15 mouse cellular contexts compared by ENCODE assay signal in the genomic region with DNA sequence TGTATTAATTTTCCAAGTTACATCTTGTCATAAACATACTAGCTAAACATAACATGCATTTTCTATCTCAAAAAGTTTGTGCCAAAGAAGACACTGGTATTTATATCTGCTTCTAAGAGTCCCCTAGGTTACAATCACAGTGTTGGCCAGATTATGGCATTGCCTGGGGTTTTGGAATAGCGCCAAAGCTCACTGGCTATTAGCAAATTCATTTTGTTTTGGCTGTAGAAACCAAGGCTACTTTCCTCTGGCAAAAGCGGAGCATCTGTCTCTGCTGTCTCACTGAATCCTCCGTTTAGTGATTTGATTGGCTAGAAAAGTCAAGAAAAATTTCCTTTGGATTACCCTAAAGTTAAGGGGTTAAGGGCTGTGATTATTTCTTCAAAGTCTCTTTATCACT.
DNase-seq lines count a peak whose midpoint lies in the region; ATAC-seq and TF ChIP-seq lines count a peak whose summit lies in the region.
"Had no signal": no experiment of that assay in that cellular context is flagged by ENCODE, and none has a peak within 500 bp of the region (broad histone marks: within the 10 kb centered on the region; RNA-seq: fewer than 3 reads in every experiment).

No protein-coding gene starts in this region.

- H3K4me2 ChIP-seq in heart, embryonic 12.5 days: no peak overlapping the region
- H3K4me2 ChIP-seq in midbrain, postnatal 0 days (ENCODE audit: low read depth, low read length, poor library complexity, severe bottlenecking): no peak overlapping the region
- H3K4me2 ChIP-seq: hindbrain, embryonic 12.5 days; neural tube, embryonic 15.5 days had no signal

- H3K4me3 ChIP-seq in heart, embryonic 12.5 days: no peak overlapping the region
- no peak overlapping the region for H3K4me3 ChIP-seq in midbrain, postnatal 0 days (ENCODE audit: low read depth, low read length)
- no peak overlapping the region for H3K4me3 ChIP-seq in midbrain, embryonic 10.5 days
- H3K4me3 ChIP-seq in thymus, adult 2 months (ENCODE audit: control insufficient read depth, insufficient read depth, low read length): no peak overlapping the region
- H3K4me3 ChIP-seq: erythroblast, embryonic 14.5 days; hindbrain, embryonic 12.5 days; limb, embryonic 10.5 days; neural tube, embryonic 15.5 days had no signal

- peaks cover 3% of the 10 kb centered on the region; the same call in 1 of the 2 replicates for H3K4me1 ChIP-seq in heart, embryonic 12.5 days (replicated peaks)
- no peaks in the 10 kb centered on the region for H3K4me1 ChIP-seq in midbrain, postnatal 0 days (ENCODE audit: insufficient read depth, low read length)
- H3K4me1 ChIP-seq in midbrain, embryonic 10.5 days: no peaks in the 10 kb centered on the region
- H3K4me1 ChIP-seq in thymus, adult 2 months (replicated peaks; ENCODE audit: control insufficient read depth, insufficient read depth, low read length): no peaks in the 10 kb centered on the region
- H3K4me1 ChIP-seq: hindbrain, embryonic 12.5 days; limb, embryonic 10.5 days; neural tube, embryonic 15.5 days had no signal

- no peak for TF ChIP-seq POLR2A in thymus, adult 2 months (IDR thresholded peaks at IDR 0.05; ENCODE audit: control insufficient read depth, extremely low read depth, insufficient read depth, low read length, poor library complexity)

- no peaks in the 10 kb centered on the region for H3K27me3 ChIP-seq in heart, embryonic 12.5 days (replicated peaks)
- H3K27me3 ChIP-seq in midbrain, postnatal 0 days (ENCODE audit: insufficient read depth, low read length): no peaks in the 10 kb centered on the region
- H3K27me3 ChIP-seq in midbrain, embryonic 10.5 days (ENCODE audit: low read depth, poor library complexity, severe bottlenecking): no peaks in the 10 kb centered on the region
- no peaks in the 10 kb centered on the region for H3K27me3 ChIP-seq in thymus, adult 2 months (ENCODE audit: control insufficient read depth, insufficient read depth, low read length)
- H3K27me3 ChIP-seq: hindbrain, embryonic 12.5 days; neural tube, embryonic 15.5 days; Patski had no signal

- DNase-seq in heart, adult 9 months (ENCODE audit: low spot score in 2 of 2): peak; percentile 1
- DNase-seq in midbrain, postnatal 0 days (ENCODE audit: low spot score): peak; percentile 79
- DNase-seq in midbrain, embryonic 10.5 days (ENCODE audit: low spot score): no peak
- peak; percentile 57 for DNase-seq in adrenal gland, postnatal 14 days
- DNase-seq in heart, postnatal 4 days: peak; percentile 50
- DNase-seq in thymus, adult 2 months: no peak
- DNase-seq: cerebellum, adult 11 months had no signal

- H3K9me3 ChIP-seq in heart, embryonic 12.5 days (replicated peaks): no peaks in the 10 kb centered on the region
- no peaks in the 10 kb centered on the region for H3K9me3 ChIP-seq in midbrain, postnatal 0 days (ENCODE audit: low read length)
- no peaks in the 10 kb centered on the region for H3K9me3 ChIP-seq in midbrain, embryonic 10.5 days (replicated peaks)
- H3K9me3 ChIP-seq: hindbrain, embryonic 12.5 days; limb, embryonic 10.5 days; neural tube, embryonic 15.5 days had no signal

- H3K27ac ChIP-seq in heart, embryonic 12.5 days (ENCODE audit: poor library complexity, severe bottlenecking): no peak overlapping the region
- no peak overlapping the region for H3K27ac ChIP-seq in midbrain, postnatal 0 days (ENCODE audit: low read depth, low read length)
- H3K27ac ChIP-seq in midbrain, embryonic 10.5 days (replicated peaks): no peak overlapping the region
- H3K27ac ChIP-seq in thymus, adult 2 months (ENCODE audit: control insufficient read depth, insufficient read depth, low read length): no peak overlapping the region
- H3K27ac ChIP-seq: hindbrain, embryonic 12.5 days; limb, embryonic 10.5 days; liver, embryonic 14.5 days; neural tube, embryonic 15.5 days had no signal

- ATAC-seq in heart, embryonic 12.5 days (ENCODE audit: insufficient number of reproducible peaks, low FRiP score): no peak
- ATAC-seq in midbrain, postnatal 0 days (ENCODE audit: low FRiP score): no peak
- ATAC-seq: intestine, postnatal 0 days; Patski had no signal

- 71% methylated on average over 3 of the region's 3 CpGs for WGBS in heart, embryonic 12.5 days
- 51% methylated on average over 3 of the region's 3 CpGs for WGBS in midbrain, postnatal 0 days
- whole genome bisulfite sequencing in midbrain, embryonic 10.5 days: 76% methylated on average over 3 of the region's 3 CpGs
- WGBS in thymus, adult 2 months: 79% methylated on average over 3 of the region's 3 CpGs

- no peaks in the 10 kb centered on the region for H3K36me3 ChIP-seq in heart, embryonic 12.5 days
- no peaks in the 10 kb centered on the region for H3K36me3 ChIP-seq in midbrain, postnatal 0 days (ENCODE audit: insufficient read depth, low read length)
- H3K36me3 ChIP-seq in midbrain, embryonic 10.5 days: no peaks in the 10 kb centered on the region
- no peaks in the 10 kb centered on the region for H3K36me3 ChIP-seq in thymus, adult 2 months (ENCODE audit: control insufficient read depth, insufficient read depth, low read length)
- H3K36me3 ChIP-seq: hindbrain, embryonic 12.5 days; limb, embryonic 10.5 days; neural tube, embryonic 15.5 days had no signal

- H3K9ac ChIP-seq in heart, embryonic 12.5 days: no peak overlapping the region
- H3K9ac ChIP-seq in midbrain, postnatal 0 days (replicated peaks; ENCODE audit: low read length, poor library complexity, severe bottlenecking): no peak overlapping the region
- H3K9ac ChIP-seq: hindbrain, embryonic 12.5 days; liver, embryonic 14.5 days; neural tube, embryonic 15.5 days had no signal

- TF ChIP-seq CTCF in midbrain, postnatal 0 days (IDR thresholded peaks at IDR 0.05): no peak
- TF ChIP-seq CTCF in thymus, adult 2 months (IDR thresholded peaks at IDR 0.05; ENCODE audit: borderline replicate concordance, control insufficient read depth, extremely low read depth, insufficient read depth, low read length, poor library complexity): no peak

Comparison
In these comparisons a context has a peak if more than half of its experiments do, and no peak if none do; other contexts are left out.
1. DNase-seq: peak in heart, adult 9 months (2 of 2), midbrain, postnatal 0 days (single experiment), adrenal gland, postnatal 14 days (single experiment) and heart, postnatal 4 days (single experiment); none in midbrain, embryonic 10.5 days (single experiment) and thymus, adult 2 months (single experiment).